10 mouse cellular contexts compared by ENCODE assay signal in the genomic region with DNA sequence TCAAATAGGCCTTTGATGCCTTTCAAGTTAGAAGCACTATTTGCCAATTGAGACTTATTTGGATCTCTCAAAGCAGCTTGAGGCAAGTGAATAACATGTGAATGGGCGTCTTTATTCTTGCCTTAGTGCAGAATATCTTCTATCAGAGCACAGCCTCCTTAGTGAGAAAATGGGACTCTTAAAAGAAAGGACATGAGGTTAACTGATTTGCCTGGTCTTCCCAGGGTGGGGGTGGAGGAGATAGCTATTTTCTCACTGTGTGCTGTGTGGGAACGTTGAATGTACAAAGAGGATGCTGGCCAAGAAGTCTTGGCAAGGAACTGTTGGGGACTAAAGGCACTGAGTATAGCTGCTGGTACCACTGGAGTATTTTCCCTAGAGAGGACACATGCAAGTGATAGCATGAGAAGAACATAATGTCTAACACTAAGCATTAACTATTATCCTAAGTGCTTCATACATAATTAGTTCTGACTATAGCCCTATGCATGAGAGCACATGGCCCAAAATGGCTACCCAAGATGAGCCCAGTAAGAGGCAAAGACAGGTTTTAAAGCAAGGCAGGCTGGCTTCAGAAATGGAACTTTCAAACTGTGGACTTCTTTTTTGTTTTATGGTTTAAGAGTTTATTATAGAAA. TPM values are rescaled to one million over a fixed set of nuclear protein-coding genes. Genes with fewer than 3 reads are reported as not detected.
DNase-seq lines count a peak whose midpoint lies in the region; ATAC-seq and TF ChIP-seq lines count a peak whose summit lies in the region.
"Had no signal": no experiment of that assay in that cellular context is flagged by ENCODE, and none has a peak within 500 bp of the region (broad histone marks: within the 10 kb centered on the region; RNA-seq: fewer than 3 reads in every experiment).

No protein-coding gene starts in this region.

- 0 out of 2 replicates have a peak overlapping the region, but pooled peaks have one; percentile 25 for H3K27ac ChIP-seq in midbrain, embryonic 11.5 days (ENCODE audit: low read depth, low read length)
- H3K27ac ChIP-seq in stomach, postnatal 0 days (replicated peaks): no peak overlapping the region
- H3K27ac ChIP-seq: macrophage had no signal

- no peaks in the 10 kb centered on the region for H3K36me3 ChIP-seq in midbrain, embryonic 11.5 days (ENCODE audit: control insufficient read depth, insufficient read depth, low read length)
- no peaks in the 10 kb centered on the region for H3K36me3 ChIP-seq in stomach, postnatal 0 days (ENCODE audit: control insufficient read depth, insufficient read depth, low read length)

- no peak overlapping the region for H3K9ac ChIP-seq in midbrain, embryonic 11.5 days (ENCODE audit: low read length)
- H3K9ac ChIP-seq in stomach, postnatal 0 days (ENCODE audit: low read length): no peak overlapping the region

- TF ChIP-seq EP300 in stomach, postnatal 0 days (optimal IDR thresholded peaks at IDR 0.05): no peak

- no peaks in the 10 kb centered on the region for H3K4me1 ChIP-seq in midbrain, embryonic 11.5 days (ENCODE audit: control insufficient read depth, insufficient read depth, low read length)
- H3K4me1 ChIP-seq in stomach, postnatal 0 days (replicated peaks; ENCODE audit: control insufficient read depth, insufficient read depth): no peaks in the 10 kb centered on the region

- no peaks in the 10 kb centered on the region for H3K27me3 ChIP-seq in midbrain, embryonic 11.5 days (ENCODE audit: control insufficient read depth, insufficient read depth, low read length)
- no peaks in the 10 kb centered on the region for H3K27me3 ChIP-seq in stomach, postnatal 0 days (ENCODE audit: control insufficient read depth, insufficient read depth, low read length)

- no peak overlapping the region for H3K4me2 ChIP-seq in midbrain, embryonic 11.5 days
- H3K4me2 ChIP-seq in stomach, postnatal 0 days (replicated peaks; ENCODE audit: low read depth): no peak overlapping the region

- DNase-seq in embryo, embryonic 11 days: peak; percentile 7
- no peak for DNase-seq in embryo, embryonic 9.5 days (ENCODE audit: extremely low spot score)
- DNase-seq in brain, adult 2 months (ENCODE audit: low read depth, low spot score): peak; percentile 35
- DNase-seq in frontal cortex, postnatal 10 days (ENCODE audit: low spot score in 2 of 2): peak; percentile 18 to 31
- peak; percentile 88 for DNase-seq in midbrain, embryonic 11.5 days (ENCODE audit: low spot score, missing footprints)
- no peak for DNase-seq in stomach, postnatal 0 days (ENCODE audit: low spot score)
- no peak for DNase-seq in gastrocnemius, adult 8-10 months (ENCODE audit: low spot score in 2 of 2)
- DNase-seq in c-Kit-positive CD71-positive TER-119-positive erythroid progenitor cells, embryonic 14.5 days (ENCODE audit: low spot score): no peak

- TF ChIP-seq CTCF in stomach, postnatal 0 days (IDR thresholded peaks at IDR 0.05; ENCODE audit: low read depth): no peak

- H3K9me3 ChIP-seq in midbrain, embryonic 11.5 days (ENCODE audit: control insufficient read depth, low read length): no peaks in the 10 kb centered on the region
- no peaks in the 10 kb centered on the region for H3K9me3 ChIP-seq in stomach, postnatal 0 days (ENCODE audit: control insufficient read depth, low read length)

- no peak overlapping the region for H3K4me3 ChIP-seq in midbrain, embryonic 11.5 days (ENCODE audit: low read depth, low read length)
- H3K4me3 ChIP-seq in stomach, postnatal 0 days (ENCODE audit: low read depth, low read length): no peak overlapping the region

- WGBS in midbrain, embryonic 11.5 days: 21% methylated on average over 2 of the region's 2 CpGs
- WGBS in stomach, postnatal 0 days: 42% methylated on average over 2 of the region's 2 CpGs

- ATAC-seq in midbrain, embryonic 11.5 days (ENCODE audit: low FRiP score): peak; percentile 74
- no peak for ATAC-seq in stomach, postnatal 0 days (ENCODE audit: low FRiP score, low TSS enrichment)

RNA-seq across cellular contexts. Expression of gene Fabp7, which starts 40.4 kb away (rescaled TPM):
- polyA plus RNA-seq in midbrain, embryonic 11.5 days (2014; fragmentation: Nextera tagmentation; extraction: Ambion mirVana): 1,096 and 1,115 TPM in 2 replicates
- polyA plus RNA-seq in stomach, postnatal 0 days (2015; fragmentation: Nextera tagmentation; extraction: Ambion mirVana): 31.2 and 36.9 TPM in 2 replicates
- total RNA-seq in gastrocnemius, adult 8-10 months (2022): not detected
- total RNA-seq: gastrocnemius, adult 18-20 months had no signal

RNA-seq across cellular contexts. Expression of gene Smpdl3a, which starts 49.9 kb away (rescaled TPM):
- 10.1 and 11.8 TPM in 2 replicates for polyA plus RNA-seq in midbrain, embryonic 11.5 days (2014; fragmentation: Nextera tagmentation; extraction: Ambion mirVana)
- polyA plus RNA-seq in stomach, postnatal 0 days (2015; fragmentation: Nextera tagmentation; extraction: Ambion mirVana): 65.1 and 67.5 TPM in 2 replicates
- total RNA-seq in gastrocnemius, adult 8-10 months (2022): 10 to 100 TPM; 82.1 to 88.0 (median 82.5) TPM

Comparison
In these comparisons a context has a peak if more than half of its experiments do, and no peak if none do; other contexts are left out.
1. DNase-seq: peak in embryo, embryonic 11 days (single experiment), brain, adult 2 months (single experiment), frontal cortex, postnatal 10 days (2 of 2) and midbrain, embryonic 11.5 days (single experiment); none in embryo, embryonic 9.5 days (single experiment), stomach, postnatal 0 days (single experiment), gastrocnemius, adult 8-10 months (0 of 2) and c-Kit-positive CD71-positive TER-119-positive erythroid progenitor cells, embryonic 14.5 days (single experiment).
2. RNA of gene Fabp7, which starts 40.4 kb away (polyA plus RNA-seq): 1,096 to 1,115 TPM in midbrain, embryonic 11.5 days; 31.2 to 36.9 TPM in stomach, postnatal 0 days; every median in the first group is over 10 times any median in the second.